Mouse (Mus musculus): ENCODE measurements around the gene Itga10. TPM values are rescaled to one million over a fixed set of nuclear protein-coding genes. Genes with fewer than 3 reads are reported as not detected.
"Not testable (repeated sequence)": the region's sequence is repeated elsewhere in the genome, so short reads cannot be mapped to it uniquely, and the experiment has no call there.

Itga10 gene
- polyA plus RNA-seq, 1 experiment from 2014 or later: 0.92 TPM

DNA sequence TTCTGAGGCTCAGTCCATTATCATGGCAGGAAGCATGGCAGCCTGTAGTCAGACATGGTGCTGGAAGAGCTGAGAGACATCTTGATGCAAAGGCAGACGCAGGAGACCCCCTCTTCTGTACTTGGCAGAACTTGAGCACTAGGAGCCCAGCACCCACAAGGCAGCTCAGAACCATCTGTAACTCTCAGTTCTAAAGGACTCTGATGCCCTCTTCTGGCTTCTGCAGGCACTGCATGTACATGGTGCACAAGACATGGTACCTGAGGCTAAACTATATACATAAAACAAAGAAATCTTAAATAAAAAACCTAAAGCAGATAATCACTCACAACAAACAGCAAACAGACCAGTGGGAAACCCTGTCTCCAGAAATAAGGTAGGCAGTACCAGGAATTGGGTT lies 6.2 kb upstream of the Itga10 start:
- 62% methylated on average over 1 of the region's 1 CpGs for WGBS
- Histone ChIP-seq H3K4me1 (ENCODE audit: control insufficient read depth, insufficient read depth, low read length) (0 out of 2 replicates have a peak, but pooled peaks cover 3% of the 10 kb centered on the region), H3K27ac (replicated peaks; ENCODE audit: low read depth, low read length) (no peak overlapping the region), H3K4me2 (ENCODE audit: low read depth, severe bottlenecking) (no peak overlapping the region), H3K4me3 (ENCODE audit: low read depth, low read length) (no peak overlapping the region), H3K9ac (ENCODE audit: low read length) (no peak overlapping the region), H3K36me3 (ENCODE audit: control insufficient read depth, insufficient read depth, low read length) (peaks cover 6% of the 10 kb centered on the region; the same call in 1 of the 2 replicates), H3K9me3 (ENCODE audit: control insufficient read depth, low read length) (no peaks in the 10 kb centered on the region), H3K27me3 (ENCODE audit: control insufficient read depth, insufficient read depth, low read length) (no peaks in the 10 kb centered on the region)
- no peak for ATAC-seq (ENCODE audit: insufficient number of reproducible peaks, low FRiP score, low TSS enrichment, low read depth)
- DNase-seq (ENCODE audit: low spot score): peak; percentile 71

DNA sequence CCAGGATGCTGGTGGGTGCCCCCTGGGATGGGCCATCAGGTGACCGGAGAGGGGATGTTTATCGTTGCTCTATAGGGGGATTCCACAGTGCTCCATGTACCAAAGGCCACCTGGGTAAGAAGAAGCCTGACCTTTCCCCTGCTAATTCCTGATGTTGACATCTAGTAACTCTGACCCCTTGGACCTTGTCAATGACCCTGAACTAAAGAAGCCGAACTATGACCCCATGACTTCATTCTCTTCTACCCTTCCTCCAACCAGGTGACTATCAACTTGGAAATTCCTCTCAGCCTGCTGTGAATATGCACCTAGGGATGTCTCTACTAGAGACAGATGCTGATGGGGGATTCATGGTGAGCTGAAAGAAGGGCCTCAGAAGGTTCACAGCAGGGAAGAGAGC lies 2.0 kb downstream of the Itga10 start:
- no peaks in the 10 kb centered on the region for H3K27me3 ChIP-seq (ENCODE audit: control insufficient read depth, insufficient read depth, low read length)
- no peaks in the 10 kb centered on the region for H3K9me3 ChIP-seq (ENCODE audit: control insufficient read depth, low read length)
- H3K4me1 ChIP-seq (ENCODE audit: control insufficient read depth, insufficient read depth, low read length): no peaks in the 10 kb centered on the region
- H3K27ac ChIP-seq (replicated peaks; ENCODE audit: low read depth, low read length): no peak overlapping the region
- no peak for DNase-seq (ENCODE audit: low spot score)
- H3K9ac ChIP-seq (ENCODE audit: low read length): no peak overlapping the region
- H3K4me3 ChIP-seq (ENCODE audit: low read depth, low read length): no peak overlapping the region
- WGBS: 89% methylated on average over 3 of the region's 3 CpGs
- no peak overlapping the region for H3K4me2 ChIP-seq (ENCODE audit: low read depth, severe bottlenecking)
- no peaks in the 10 kb centered on the region for H3K36me3 ChIP-seq (ENCODE audit: control insufficient read depth, insufficient read depth, low read length)
- no peak for ATAC-seq (ENCODE audit: insufficient number of reproducible peaks, low FRiP score, low TSS enrichment, low read depth)

DNA sequence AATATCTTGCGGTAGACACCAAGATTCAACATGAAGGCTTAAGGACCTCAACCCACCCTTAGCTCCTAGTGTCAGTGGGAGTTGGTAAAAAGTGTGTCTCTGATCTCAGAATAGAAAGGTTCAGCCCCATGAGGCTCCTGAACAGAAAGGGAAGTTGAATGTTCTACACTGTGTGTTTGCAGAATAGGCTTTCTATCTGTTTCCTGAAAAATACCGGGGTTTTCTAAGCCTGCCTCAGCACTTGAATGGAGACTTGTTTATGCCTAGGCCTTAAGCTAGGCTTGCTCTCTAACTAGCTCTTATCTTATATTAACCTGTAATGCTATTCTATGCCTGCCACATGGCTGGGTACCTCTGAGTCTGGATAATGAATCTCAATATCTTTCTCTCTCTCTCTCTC lies 15.5 kb downstream of the Itga10 start:
- Histone ChIP-seq H3K4me2 (ENCODE audit: low read depth, severe bottlenecking) (no peak overlapping the region), H3K9me3 (ENCODE audit: control insufficient read depth, low read length) (no peaks in the 10 kb centered on the region), H3K27me3 (ENCODE audit: control insufficient read depth, insufficient read depth, low read length) (no peaks in the 10 kb centered on the region), H3K9ac (ENCODE audit: low read length) (no peak overlapping the region), H3K36me3 (ENCODE audit: control insufficient read depth, insufficient read depth, low read length) (no peaks in the 10 kb centered on the region), H3K4me1 (ENCODE audit: control insufficient read depth, insufficient read depth, low read length) (no peaks in the 10 kb centered on the region), H3K27ac (replicated peaks; ENCODE audit: low read depth, low read length) (no peak overlapping the region), H3K4me3 (ENCODE audit: low read depth, low read length) (no peak overlapping the region)
- ATAC-seq (ENCODE audit: insufficient number of reproducible peaks, low FRiP score, low TSS enrichment, low read depth) (no peak), DNase-seq (ENCODE audit: low spot score) (no peak)
- 87% methylated on average over 2 of the region's 2 CpGs for WGBS

DNA sequence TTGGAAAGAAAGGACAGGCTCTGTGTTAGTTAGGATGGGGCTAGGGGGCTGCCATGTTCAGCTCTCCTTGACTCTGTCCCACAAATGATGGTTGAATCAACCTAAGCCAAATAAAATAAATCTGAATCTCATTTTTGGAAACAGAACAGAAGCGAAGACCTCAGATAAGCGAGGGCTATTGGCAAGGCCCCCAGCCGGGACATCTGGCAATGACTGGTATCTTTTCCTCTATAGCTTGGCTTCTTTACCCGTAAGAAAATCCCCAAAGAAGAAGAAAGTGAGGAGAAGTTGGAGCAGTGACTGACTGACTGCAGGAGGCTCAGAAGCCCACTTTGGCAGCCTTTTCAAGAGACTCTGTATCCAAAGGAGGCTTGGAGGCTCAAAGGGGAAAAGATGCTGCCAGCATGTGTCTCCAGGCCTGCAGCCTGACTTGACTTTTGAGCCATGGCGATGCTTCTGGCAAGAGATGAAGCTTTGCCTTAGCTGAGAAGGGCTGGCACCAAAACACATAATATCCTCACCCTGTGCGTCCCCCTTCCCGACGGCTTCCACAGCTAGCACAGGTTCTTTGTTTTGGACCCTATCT lies 17.4 kb downstream of the Itga10 start:
- no peaks in the 10 kb centered on the region for H3K36me3 ChIP-seq (ENCODE audit: control insufficient read depth, insufficient read depth, low read length)
- H3K4me1 ChIP-seq (ENCODE audit: control insufficient read depth, insufficient read depth, low read length): no peaks in the 10 kb centered on the region
- H3K27me3 ChIP-seq (ENCODE audit: control insufficient read depth, insufficient read depth, low read length): no peaks in the 10 kb centered on the region
- WGBS: 48% methylated on average over 8 of the region's 8 CpGs
- DNase-seq (ENCODE audit: low spot score): peak; percentile 34
- H3K9ac ChIP-seq (ENCODE audit: low read length): no peak overlapping the region; the same call in 1 of the 2 replicates
- no peak overlapping the region; the same call in 1 of the 2 replicates for H3K27ac ChIP-seq (replicated peaks; ENCODE audit: low read depth, low read length)
- H3K9me3 ChIP-seq (ENCODE audit: control insufficient read depth, low read length): no peaks in the 10 kb centered on the region
- peak overlapping the region; percentile 14; the same call in 1 of the 2 replicates for H3K4me3 ChIP-seq (ENCODE audit: low read depth, low read length)
- H3K4me2 ChIP-seq (ENCODE audit: low read depth, severe bottlenecking): peak overlapping the region; percentile 36
- no peak for ATAC-seq (ENCODE audit: insufficient number of reproducible peaks, low FRiP score, low TSS enrichment, low read depth)

DNA sequence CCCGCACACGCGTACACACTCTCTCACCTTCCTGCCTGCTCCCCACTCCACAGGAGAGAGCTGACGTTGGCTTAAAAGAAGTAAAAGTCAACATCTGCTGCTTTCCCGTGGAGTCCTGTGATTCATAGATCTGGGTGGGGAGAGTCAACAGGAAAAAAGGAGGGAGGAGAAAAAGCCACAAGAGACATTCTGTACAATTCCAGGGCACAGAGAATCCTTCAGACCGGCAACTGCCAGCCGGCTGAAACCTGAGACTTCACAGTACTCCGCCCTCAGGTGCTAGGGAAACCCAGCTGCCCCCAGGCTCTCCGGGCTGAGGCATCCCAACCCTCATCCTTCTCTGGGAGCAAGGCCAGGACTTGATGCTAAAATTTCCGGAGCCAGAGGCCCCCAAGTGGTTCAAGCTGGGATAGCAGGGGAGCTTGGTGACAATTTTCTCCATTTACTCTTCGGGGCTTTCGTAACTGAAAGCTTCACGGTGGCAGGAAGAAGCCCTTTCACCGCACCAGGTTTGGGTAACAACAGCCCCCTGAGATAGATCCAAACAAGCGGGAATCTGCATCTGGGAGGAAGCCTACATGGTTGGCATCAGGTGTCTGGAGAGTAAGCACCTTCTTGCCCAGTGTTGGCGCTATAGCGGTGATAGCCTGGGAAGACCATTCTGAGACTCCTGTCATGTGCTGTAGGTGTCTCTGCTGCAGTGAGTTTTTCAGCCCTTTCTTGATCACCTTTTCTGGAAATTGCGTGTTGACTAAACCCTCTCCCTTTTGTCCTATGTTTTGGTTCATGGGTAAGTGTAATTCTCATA lies 18.3 kb downstream of the Itga10 start:
- Histone ChIP-seq H3K36me3 (ENCODE audit: control insufficient read depth, insufficient read depth, low read length) (no peaks in the 10 kb centered on the region), H3K4me1 (ENCODE audit: control insufficient read depth, insufficient read depth, low read length) (no peaks in the 10 kb centered on the region), H3K4me3 (ENCODE audit: low read depth, low read length) (peak overlapping the region; percentile 14), H3K27me3 (ENCODE audit: control insufficient read depth, insufficient read depth, low read length) (no peaks in the 10 kb centered on the region), H3K27ac (replicated peaks; ENCODE audit: low read depth, low read length) (no peak overlapping the region; the same call in 1 of the 2 replicates), H3K9ac (ENCODE audit: low read length) (no peak overlapping the region; the same call in 1 of the 2 replicates), H3K4me2 (ENCODE audit: low read depth, severe bottlenecking) (peak overlapping the region; percentile 36), H3K9me3 (ENCODE audit: control insufficient read depth, low read length) (no peaks in the 10 kb centered on the region)
- WGBS: 7% methylated on average over 17 of the region's 18 CpGs
- ATAC-seq (ENCODE audit: insufficient number of reproducible peaks, low FRiP score, low TSS enrichment, low read depth) (peak; percentile 84), DNase-seq (ENCODE audit: low spot score) (peak; percentile 91)

DNA sequence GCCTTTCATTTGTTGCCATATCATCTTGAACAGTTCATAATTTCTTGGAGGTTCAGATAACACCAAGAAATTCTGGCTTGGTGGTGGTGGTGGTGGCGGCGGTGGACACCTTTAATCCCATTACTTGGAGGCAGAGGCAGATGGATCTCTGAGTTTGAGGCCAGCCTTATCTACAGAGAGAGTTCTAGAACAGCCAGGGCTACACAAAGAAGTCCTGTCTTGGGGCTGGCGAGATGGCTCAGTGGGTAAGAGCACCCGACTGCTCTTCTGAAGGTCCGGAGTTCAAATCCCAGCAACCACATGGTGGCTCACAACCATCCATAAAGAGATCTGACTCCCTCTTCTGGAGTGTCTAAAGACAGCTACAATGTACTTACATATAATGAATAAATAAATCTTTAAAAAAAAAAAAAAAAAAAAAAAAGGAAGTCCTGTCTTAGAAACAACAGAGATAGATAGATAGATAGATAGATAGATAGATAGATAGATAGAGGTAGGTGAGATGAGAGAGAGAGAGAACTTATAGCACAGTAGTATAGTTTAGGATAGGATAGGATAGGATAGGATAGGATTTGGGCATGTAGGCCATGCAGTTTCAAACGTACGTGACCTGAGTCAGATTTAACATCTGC lies 20.5 kb downstream of the Itga10 start:
- not testable (repeated sequence) for H3K27ac ChIP-seq (replicated peaks; ENCODE audit: low read depth, low read length); H3K27me3 ChIP-seq (ENCODE audit: control insufficient read depth, insufficient read depth, low read length); H3K4me2 ChIP-seq (ENCODE audit: low read depth, severe bottlenecking); H3K9ac ChIP-seq (ENCODE audit: low read length); H3K4me1 ChIP-seq (ENCODE audit: control insufficient read depth, insufficient read depth, low read length); H3K36me3 ChIP-seq (ENCODE audit: control insufficient read depth, insufficient read depth, low read length); ATAC-seq (ENCODE audit: insufficient number of reproducible peaks, low FRiP score, low TSS enrichment, low read depth); DNase-seq (ENCODE audit: low spot score); H3K9me3 ChIP-seq (ENCODE audit: control insufficient read depth, low read length); H3K4me3 ChIP-seq (ENCODE audit: low read depth, low read length)
- WGBS: 87% methylated on average over 7 of the region's 7 CpGs

DNA sequence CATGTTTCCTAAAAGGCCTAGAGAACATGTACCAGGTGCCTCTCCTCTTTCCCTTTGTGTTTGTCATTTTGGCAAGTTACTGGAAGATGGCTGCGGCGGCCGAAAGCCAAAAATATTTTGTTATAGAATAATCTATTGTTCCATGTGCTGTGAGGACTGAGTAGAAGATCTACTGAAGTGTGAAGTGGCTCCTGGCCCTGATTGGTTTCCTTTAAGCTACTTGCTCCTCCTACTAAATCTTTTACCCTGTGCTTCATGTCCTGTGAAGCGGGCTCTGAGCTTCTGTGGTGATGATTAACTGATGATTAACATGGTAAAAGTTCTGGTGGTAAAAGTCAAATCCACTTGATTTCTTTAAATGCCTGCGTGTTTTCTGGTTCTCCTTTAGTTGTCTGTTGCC lies 21.5 kb downstream of the Itga10 start:
- Histone ChIP-seq H3K4me2 (ENCODE audit: low read depth, severe bottlenecking) (no peak overlapping the region), H3K36me3 (ENCODE audit: control insufficient read depth, insufficient read depth, low read length) (no peaks in the 10 kb centered on the region), H3K4me1 (ENCODE audit: control insufficient read depth, insufficient read depth, low read length) (0 out of 2 replicates have a peak, but pooled peaks cover 2% of the 10 kb centered on the region), H3K9ac (ENCODE audit: low read length) (no peak overlapping the region), H3K27ac (replicated peaks; ENCODE audit: low read depth, low read length) (no peak overlapping the region), H3K27me3 (ENCODE audit: control insufficient read depth, insufficient read depth, low read length) (no peaks in the 10 kb centered on the region), H3K4me3 (ENCODE audit: low read depth, low read length) (no peak overlapping the region), H3K9me3 (ENCODE audit: control insufficient read depth, low read length) (no peaks in the 10 kb centered on the region)
- DNase-seq (ENCODE audit: low spot score) (no peak), ATAC-seq (ENCODE audit: insufficient number of reproducible peaks, low FRiP score, low TSS enrichment, low read depth) (no peak)
- WGBS: 92% methylated on average over 5 of the region's 5 CpGs

DNA sequence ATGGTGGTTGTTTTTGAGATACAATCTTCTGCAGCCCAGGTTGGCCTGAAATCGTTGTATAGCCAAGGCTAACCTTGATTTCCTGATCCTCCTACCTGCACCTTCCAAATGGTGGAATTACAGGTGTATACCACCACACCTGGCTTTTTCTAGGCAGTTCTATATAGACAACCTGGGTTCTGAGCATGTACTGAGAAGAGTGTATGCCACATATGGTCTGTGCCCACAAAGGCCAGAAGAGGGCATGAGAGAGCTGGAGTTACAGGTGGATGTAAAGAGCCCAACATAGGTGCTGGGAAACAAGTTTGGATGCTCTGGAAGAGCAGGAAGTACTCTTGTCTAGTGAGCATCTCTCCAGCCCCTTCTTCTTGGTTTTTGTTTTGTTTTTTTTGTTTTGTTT lies 21.9 kb downstream of the Itga10 start:
- no peaks in the 10 kb centered on the region for H3K9me3 ChIP-seq (ENCODE audit: control insufficient read depth, low read length)
- H3K36me3 ChIP-seq (ENCODE audit: control insufficient read depth, insufficient read depth, low read length): no peaks in the 10 kb centered on the region
- no peak overlapping the region for H3K9ac ChIP-seq (ENCODE audit: low read length)
- no peak overlapping the region for H3K4me3 ChIP-seq (ENCODE audit: low read depth, low read length)
- 0 out of 2 replicates have a peak, but pooled peaks cover 2% of the 10 kb centered on the region for H3K4me1 ChIP-seq (ENCODE audit: control insufficient read depth, insufficient read depth, low read length)
- DNase-seq (ENCODE audit: low spot score) (no peak), ATAC-seq (ENCODE audit: insufficient number of reproducible peaks, low FRiP score, low TSS enrichment, low read depth) (no peak)
- no peaks in the 10 kb centered on the region for H3K27me3 ChIP-seq (ENCODE audit: control insufficient read depth, insufficient read depth, low read length)
- WGBS: 45% methylated on average over 1 of the region's 1 CpGs
- H3K27ac ChIP-seq (replicated peaks; ENCODE audit: low read depth, low read length): no peak overlapping the region
- H3K4me2 ChIP-seq (ENCODE audit: low read depth, severe bottlenecking): no peak overlapping the region

All from limb, embryonic 11.5 days (tissue).